Mouse (Mus musculus) limb, embryonic 15.5 days (tissue): ENCODE results near the gene C2cd5. TPM values are rescaled to one million over a fixed set of nuclear protein-coding genes. Genes with fewer than 3 reads are reported as not detected.

Source experiments
- ATAC-seq: fragments of 200-750 bp; cut with Nextera tagmentation; 2 replicates; pipeline ENCODE4 v1.8.0; 2017; ENCODE audit warnings: low read depth, moderate TSS enrichment; ENCODE audit not compliant: insufficient number of reproducible peaks, low FRiP score, low TSS enrichment
- H3K27ac ChIP-seq: fragments of 300-500 bp; sonication (generic); 2 replicates; pipeline ENCODE4 v1.5.1; 2015; ENCODE audit warnings: moderate library complexity, mild to moderate bottlenecking, inconsistent platforms
- H3K27me3 ChIP-seq: fragments of 300-500 bp; sonication (generic); 2 replicates; pipeline ENCODE4 v1.6.1; 2015; ENCODE audit warnings: inconsistent platforms
- H3K36me3 ChIP-seq: fragments of 300-500 bp; sonication (generic); 2 replicates; pipeline ENCODE4 v1.6.1; 2015; ENCODE audit warnings: inconsistent platforms
- H3K4me1 ChIP-seq: fragments of 300-500 bp; sonication (generic); 2 replicates; pipeline ENCODE4 v1.6.1; 2015; ENCODE audit warnings: inconsistent platforms
- H3K4me2 ChIP-seq: fragments of 300-500 bp; sonication (generic); 2 replicates; pipeline ENCODE4 v1.6.1; 2015; ENCODE audit warnings: mild to moderate bottlenecking, inconsistent platforms
- H3K4me3 ChIP-seq: fragments of 300-500 bp; sonication (generic); 2 replicates; pipeline ENCODE4 v1.5.1; 2015; ENCODE audit warnings: mild to moderate bottlenecking, inconsistent platforms
- H3K9ac ChIP-seq: fragments of 300-500 bp; sonication (generic); 2 replicates; pipeline ENCODE4 v1.6.1; 2015; ENCODE audit warnings: inconsistent platforms
- H3K9me3 ChIP-seq: fragments of 300-500 bp; sonication (generic); 2 replicates; pipeline ENCODE4 v1.6.1; 2016; ENCODE audit warnings: inconsistent platforms
- WGBS: fragments of 180-500 bp; shearing (Covaris S2); methylation state at CpG from one replicate; pipeline ENCODE4 v1.1.7; 2015; 5-methylcytosine and 5-hydroxymethylcytosine counted together
- polyA plus RNA-seq: library from polyadenylated mRNA; unstranded; fragments of >200 nt; fragmentation: Nextera tagmentation; extraction: Ambion mirVana; gene quantifications from 2 replicates; pipeline ENCODE4 v1.2.1, GENCODE M21; 2015

Gene C2cd5
- polyA plus RNA-seq, 1 experiment from 2014 or later: 23.7 TPM

DNA sequence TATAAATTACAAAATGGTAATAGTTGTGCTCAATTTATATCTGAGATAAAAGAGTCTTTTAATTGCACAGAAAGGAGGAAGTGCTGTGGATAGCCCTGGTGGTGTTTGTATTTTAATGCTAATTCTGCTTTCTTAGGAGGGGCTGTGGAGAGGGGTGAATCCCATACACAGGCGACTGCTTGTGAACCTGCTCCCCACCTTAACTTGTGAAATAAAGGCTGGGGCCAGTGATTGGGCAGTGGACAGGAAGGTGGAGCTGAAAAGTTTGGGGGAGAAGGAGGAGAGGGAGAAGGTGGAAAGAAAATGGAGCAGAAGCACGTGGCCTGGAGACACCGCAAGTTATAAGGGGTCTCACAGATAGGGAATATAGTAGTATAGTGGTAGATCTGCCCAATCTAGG, 103.1 kb downstream of the C2cd5 start:
- Histone ChIP-seq H3K4me2 (no peak overlapping the region), H3K36me3 (no peaks in the 10 kb centered on the region), H3K27me3 (no peaks in the 10 kb centered on the region), H3K9me3 (no peaks in the 10 kb centered on the region), H3K4me3 (no peak overlapping the region), H3K9ac (no peak overlapping the region), H3K27ac (no peak overlapping the region), H3K4me1 (peaks cover 6% of the 10 kb centered on the region)
- WGBS: 82% methylated on average over 3 of the region's 3 CpGs
- ATAC-seq: no peak

DNA sequence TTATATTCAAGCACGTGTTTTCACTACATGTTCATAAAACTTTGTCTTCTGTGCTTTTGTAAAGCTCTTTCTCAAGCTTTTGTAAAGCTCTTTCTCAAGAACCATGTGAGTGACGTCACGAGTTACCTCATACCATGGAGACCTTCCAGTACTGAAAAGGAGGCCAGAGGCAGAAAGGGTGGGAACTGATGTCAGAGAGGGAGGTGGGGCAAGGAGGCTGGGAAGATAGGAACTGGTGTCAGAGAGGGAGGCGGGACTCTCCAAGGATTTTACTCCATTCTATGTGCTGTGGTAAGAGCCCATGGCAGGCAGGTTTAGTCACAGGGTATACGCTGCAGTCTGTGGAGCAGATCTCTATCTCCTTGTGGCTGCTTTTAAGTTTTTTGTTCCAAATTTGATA, 104.4 kb downstream of the C2cd5 start:
- ATAC-seq: no peak
- no peak overlapping the region for H3K4me2 ChIP-seq
- H3K4me3 ChIP-seq: no peak overlapping the region
- no peaks in the 10 kb centered on the region for H3K27me3 ChIP-seq
- H3K36me3 ChIP-seq: no peaks in the 10 kb centered on the region
- H3K27ac ChIP-seq: no peak overlapping the region
- H3K9ac ChIP-seq: no peak overlapping the region
- 55% methylated on average over 5 of the region's 5 CpGs for WGBS
- H3K4me1 ChIP-seq: peaks cover 6% of the 10 kb centered on the region
- no peaks in the 10 kb centered on the region for H3K9me3 ChIP-seq

DNA sequence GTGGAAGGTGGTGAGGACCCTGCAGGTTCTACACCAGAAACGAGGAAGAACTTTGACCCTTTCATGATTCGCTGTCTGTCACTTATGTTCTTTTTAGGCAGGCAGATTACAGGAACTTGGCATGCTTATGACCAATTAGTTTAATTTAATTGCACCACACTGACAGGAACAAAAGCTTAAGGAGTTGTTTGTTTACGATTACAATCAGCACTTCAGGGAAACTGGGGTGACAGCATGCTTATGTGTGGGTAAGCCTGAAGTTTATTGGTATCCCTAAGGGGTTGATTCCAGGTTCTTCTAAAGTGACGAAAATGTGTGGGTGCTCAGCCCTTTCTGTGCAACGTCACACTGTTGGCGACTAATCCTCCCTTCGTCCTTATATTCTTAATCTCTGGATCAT, 105.1 kb downstream of the C2cd5 start:
- Histone ChIP-seq H3K27me3 (no peaks in the 10 kb centered on the region), H3K27ac (no peak overlapping the region), H3K36me3 (no peaks in the 10 kb centered on the region), H3K4me3 (no peak overlapping the region), H3K4me2 (no peak overlapping the region), H3K9ac (no peak overlapping the region), H3K9me3 (no peaks in the 10 kb centered on the region), H3K4me1 (peaks cover 6% of the 10 kb centered on the region)
- ATAC-seq: no peak
- 27% methylated on average over 7 of the region's 7 CpGs for WGBS

DNA sequence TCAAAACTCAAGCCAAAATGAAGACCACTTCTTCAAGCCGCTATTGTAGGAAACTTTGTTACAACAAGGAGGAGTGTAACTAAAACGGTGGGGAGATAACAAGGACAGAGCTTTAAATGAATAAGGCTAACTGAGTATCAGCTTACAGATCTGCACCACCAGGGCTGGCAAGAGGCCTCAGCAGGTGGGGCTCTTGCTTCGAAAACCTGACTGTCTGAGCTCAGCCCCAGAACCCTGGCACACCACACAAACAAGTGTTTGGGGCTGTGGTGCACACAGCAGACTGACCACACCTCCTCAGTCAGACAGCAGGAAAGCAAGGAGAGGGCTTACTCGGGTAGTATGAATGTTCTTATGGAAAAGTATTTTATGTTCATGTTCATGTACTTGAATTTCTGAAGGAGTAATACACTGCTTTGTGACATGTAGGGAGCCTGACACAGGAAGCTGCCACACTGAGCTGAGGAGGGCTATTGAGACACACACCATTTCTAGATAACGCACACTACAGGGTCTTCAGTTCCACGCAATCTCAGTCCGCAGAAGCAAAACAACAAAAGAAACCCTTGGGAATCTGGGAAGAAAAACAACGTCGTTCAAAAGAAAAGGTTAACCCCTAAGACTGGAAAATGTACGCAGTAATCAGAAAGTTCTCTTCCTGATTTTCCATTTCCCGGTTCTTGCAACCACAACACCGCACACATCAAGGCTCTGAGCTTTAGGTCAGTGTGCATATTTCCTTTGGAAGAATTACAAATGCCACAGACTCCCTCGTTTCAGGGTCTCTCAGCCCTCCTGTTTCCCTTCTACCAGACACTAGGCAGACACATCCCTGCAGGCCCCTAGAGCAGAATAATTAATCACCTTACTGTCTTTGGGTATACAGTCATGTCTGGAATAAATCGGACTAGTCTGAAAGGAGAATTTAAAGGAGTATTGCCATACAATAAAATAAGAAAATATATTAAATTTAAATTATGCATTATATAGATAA, 105.9 kb downstream of the C2cd5 start:
- no peaks in the 10 kb centered on the region for H3K9me3 ChIP-seq
- H3K36me3 ChIP-seq: no peaks in the 10 kb centered on the region
- H3K27ac ChIP-seq: no peak overlapping the region
- ATAC-seq: no peak
- H3K9ac ChIP-seq: no peak overlapping the region
- no peaks in the 10 kb centered on the region for H3K27me3 ChIP-seq
- 27% methylated on average over 14 of the region's 14 CpGs for WGBS
- peaks cover 6% of the 10 kb centered on the region for H3K4me1 ChIP-seq
- no peak overlapping the region for H3K4me3 ChIP-seq
- no peak overlapping the region for H3K4me2 ChIP-seq

DNA sequence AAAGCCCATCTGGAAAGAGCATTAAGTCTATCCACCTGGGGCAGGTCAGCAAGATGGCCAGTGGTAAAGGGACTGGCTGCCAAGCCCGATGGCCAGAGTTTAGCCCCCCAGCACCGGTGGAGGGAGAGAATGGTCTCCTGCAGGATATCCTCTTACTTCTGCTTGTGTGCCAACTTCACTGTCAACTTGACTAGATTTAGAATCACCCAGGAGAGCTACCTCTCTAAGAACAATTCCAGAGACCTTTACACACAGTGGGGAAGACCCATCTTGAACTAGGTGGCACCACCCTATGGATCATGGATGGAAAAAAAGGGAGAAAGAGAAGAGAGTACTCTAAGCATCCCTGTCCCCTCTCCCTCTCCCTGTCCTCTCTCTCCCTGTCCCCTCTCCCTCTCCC, 107.0 kb downstream of the C2cd5 start:
- Histone ChIP-seq H3K4me1 (peaks cover 6% of the 10 kb centered on the region), H3K27me3 (no peaks in the 10 kb centered on the region), H3K27ac (no peak overlapping the region), H3K9me3 (no peaks in the 10 kb centered on the region), H3K9ac (no peak overlapping the region), H3K4me2 (no peak overlapping the region), H3K4me3 (no peak overlapping the region), H3K36me3 (no peaks in the 10 kb centered on the region)
- no peak for ATAC-seq
- WGBS: 72% methylated on average over 2 of the region's 2 CpGs

DNA sequence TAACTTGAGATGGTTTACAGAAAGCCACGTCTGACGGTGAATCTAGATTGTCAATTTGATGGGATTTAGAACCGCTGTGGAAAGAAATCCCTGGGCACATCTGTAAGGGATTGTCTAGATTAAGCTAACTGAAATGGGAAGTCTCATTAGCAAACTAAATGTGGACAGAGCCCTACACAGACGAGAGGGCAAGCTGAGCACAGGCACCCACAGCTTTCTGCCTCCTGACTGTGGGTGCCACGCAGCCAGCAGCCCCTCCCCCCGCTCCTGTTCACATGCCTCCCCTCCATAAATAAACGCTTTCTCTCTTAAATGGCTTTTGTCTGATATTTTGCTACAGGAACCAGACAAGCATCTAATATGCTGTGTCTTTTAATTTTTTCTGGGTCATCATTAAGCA, 107.8 kb downstream of the C2cd5 start:
- Histone ChIP-seq H3K4me2 (no peak overlapping the region), H3K9ac (no peak overlapping the region), H3K4me1 (peaks cover 6% of the 10 kb centered on the region), H3K36me3 (no peaks in the 10 kb centered on the region), H3K27me3 (no peaks in the 10 kb centered on the region), H3K4me3 (no peak overlapping the region), H3K27ac (no peak overlapping the region), H3K9me3 (no peaks in the 10 kb centered on the region)
- 47% methylated on average over 7 of the region's 7 CpGs for WGBS
- ATAC-seq: no peak

DNA sequence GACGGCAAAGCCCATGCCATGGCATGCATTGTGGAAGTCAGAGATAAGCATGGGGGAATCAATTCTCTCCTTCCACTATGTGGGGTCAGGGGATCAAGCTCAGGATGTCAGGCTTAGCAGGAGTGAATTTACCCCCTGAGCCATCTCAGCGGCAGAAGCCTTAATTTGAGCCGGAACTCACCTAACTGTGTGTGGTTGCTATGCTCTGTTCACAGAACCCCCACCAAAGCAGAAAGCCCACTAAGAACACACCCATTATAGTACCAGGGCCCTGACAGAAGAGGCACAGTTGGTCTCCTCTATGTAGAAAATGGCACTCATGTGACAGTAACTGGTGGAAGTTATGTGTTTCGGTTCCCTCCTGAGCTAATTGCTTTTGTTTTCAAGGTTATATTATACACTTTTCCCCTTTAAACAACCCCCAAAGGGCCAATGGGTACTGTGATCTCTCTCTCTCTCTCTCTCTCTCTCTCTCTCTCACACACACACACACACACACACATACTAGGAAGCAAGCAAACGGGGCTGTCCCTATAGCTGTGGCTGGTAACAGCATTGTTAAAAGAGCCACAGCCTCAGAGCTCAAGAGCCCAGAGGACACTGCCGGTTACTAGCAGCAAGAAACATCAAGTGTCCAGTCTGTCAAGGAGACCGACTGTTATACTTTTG, 108.4 kb downstream of the C2cd5 start:
- Histone ChIP-seq H3K27me3 (no peaks in the 10 kb centered on the region), H3K4me1 (peaks cover 6% of the 10 kb centered on the region), H3K4me3 (no peak overlapping the region), H3K9ac (no peak overlapping the region), H3K27ac (no peak overlapping the region), H3K9me3 (no peaks in the 10 kb centered on the region), H3K36me3 (no peaks in the 10 kb centered on the region), H3K4me2 (no peak overlapping the region)
- ATAC-seq: no peak
- 39% methylated on average over 7 of the region's 7 CpGs for WGBS

DNA sequence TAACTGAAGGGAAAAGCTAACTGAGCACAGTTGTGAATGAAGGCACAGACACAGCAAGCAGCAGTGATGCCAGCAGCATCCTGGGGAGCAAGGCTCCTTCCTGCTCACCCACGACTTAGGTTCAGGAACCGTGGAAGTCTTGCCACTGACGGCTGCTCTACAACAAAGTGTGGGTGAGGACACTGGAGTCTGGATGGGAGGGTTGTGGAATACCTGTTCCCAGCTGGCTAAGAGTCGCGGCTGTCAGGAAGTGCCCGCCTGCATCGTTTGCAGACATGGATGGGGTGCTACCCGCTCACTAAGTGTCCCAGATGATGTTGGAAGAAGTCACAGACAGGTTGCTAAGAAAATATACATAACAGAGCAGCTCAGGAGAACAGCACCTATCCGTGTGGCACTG, 109.4 kb downstream of the C2cd5 start:
- 78% methylated on average over 9 of the region's 9 CpGs for WGBS
- Histone ChIP-seq H3K36me3 (no peaks in the 10 kb centered on the region), H3K4me2 (no peak overlapping the region), H3K9me3 (no peaks in the 10 kb centered on the region), H3K4me1 (peaks cover 6% of the 10 kb centered on the region), H3K27me3 (no peaks in the 10 kb centered on the region), H3K9ac (no peak overlapping the region), H3K4me3 (no peak overlapping the region), H3K27ac (no peak overlapping the region)
- ATAC-seq: no peak

DNA sequence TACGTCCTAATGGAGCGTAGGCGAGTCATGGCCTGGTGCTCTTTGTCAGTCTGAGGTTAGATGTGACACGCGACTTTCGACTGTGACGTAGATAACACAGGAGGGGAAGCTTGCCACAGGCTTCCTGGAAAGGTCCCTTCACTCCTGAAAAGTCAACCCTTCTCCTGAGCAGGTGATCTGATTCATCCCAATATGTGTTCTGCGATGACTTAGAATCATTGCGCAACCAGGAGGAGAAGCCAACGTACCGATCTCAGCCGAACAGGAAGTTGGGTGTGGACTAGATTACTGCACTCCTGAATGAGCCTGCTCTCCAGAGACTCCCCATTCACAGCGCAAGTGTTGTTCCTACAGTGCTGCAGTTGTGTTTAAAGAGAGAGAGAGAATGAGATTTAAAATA, 110.4 kb downstream of the C2cd5 start:
- Histone ChIP-seq H3K4me1 (peaks cover 6% of the 10 kb centered on the region), H3K27ac (no peak overlapping the region), H3K4me2 (no peak overlapping the region), H3K36me3 (no peaks in the 10 kb centered on the region), H3K27me3 (no peaks in the 10 kb centered on the region), H3K9ac (no peak overlapping the region), H3K4me3 (no peak overlapping the region), H3K9me3 (no peaks in the 10 kb centered on the region)
- WGBS: 85% methylated on average over 13 of the region's 13 CpGs
- no peak for ATAC-seq

DNA sequence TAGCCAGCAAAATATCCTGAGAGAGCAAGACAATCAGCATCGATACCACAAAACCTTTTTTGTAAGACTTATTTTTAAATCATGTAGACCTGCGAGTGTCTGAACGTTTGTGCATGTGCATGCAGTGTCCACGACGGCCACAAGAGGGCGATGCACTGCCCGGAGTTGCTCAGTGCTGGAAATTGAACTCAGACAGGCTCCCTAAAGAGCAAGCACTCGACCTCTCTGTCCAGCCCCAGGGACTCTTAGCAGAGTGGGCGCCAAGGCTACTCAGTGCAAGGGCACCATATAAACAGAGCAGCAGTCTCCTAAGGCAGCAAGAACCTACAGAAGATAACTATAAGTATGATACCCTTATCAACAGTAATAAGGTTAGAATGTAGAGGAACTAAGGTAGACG, 111.2 kb downstream of the C2cd5 start:
- Histone ChIP-seq H3K4me1 (peaks cover 2% of the 10 kb centered on the region), H3K4me3 (no peak overlapping the region), H3K9ac (no peak overlapping the region), H3K27ac (no peak overlapping the region), H3K9me3 (no peaks in the 10 kb centered on the region), H3K4me2 (no peak overlapping the region), H3K36me3 (no peaks in the 10 kb centered on the region), H3K27me3 (no peaks in the 10 kb centered on the region)
- ATAC-seq: no peak
- WGBS: 23% methylated on average over 10 of the region's 10 CpGs

DNA sequence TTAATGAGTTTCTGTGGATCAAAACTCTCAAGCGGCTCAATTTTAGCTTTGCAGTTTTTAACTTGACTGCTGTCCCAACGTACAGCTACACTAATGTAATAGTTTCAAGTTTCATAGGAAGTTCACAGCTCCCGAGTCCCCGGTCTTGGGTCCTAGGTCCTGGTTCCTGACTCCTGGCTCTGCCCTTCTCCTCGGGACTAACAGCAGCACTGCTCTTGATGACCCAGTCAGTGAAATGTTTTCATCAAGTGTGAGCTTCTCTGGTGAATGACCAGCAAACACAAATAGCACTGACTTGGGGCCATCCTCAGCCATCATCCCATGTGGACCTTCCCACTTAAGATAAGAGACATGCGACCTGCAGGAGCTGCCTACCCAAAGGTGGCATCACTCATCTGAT, 111.7 kb downstream of the C2cd5 start:
- Histone ChIP-seq H3K9ac (no peak overlapping the region), H3K4me2 (no peak overlapping the region), H3K9me3 (no peaks in the 10 kb centered on the region), H3K27ac (no peak overlapping the region), H3K4me3 (no peak overlapping the region), H3K4me1 (no peaks in the 10 kb centered on the region), H3K27me3 (no peaks in the 10 kb centered on the region), H3K36me3 (no peaks in the 10 kb centered on the region)
- WGBS: 60% methylated on average over 6 of the region's 6 CpGs
- ATAC-seq: no peak

DNA sequence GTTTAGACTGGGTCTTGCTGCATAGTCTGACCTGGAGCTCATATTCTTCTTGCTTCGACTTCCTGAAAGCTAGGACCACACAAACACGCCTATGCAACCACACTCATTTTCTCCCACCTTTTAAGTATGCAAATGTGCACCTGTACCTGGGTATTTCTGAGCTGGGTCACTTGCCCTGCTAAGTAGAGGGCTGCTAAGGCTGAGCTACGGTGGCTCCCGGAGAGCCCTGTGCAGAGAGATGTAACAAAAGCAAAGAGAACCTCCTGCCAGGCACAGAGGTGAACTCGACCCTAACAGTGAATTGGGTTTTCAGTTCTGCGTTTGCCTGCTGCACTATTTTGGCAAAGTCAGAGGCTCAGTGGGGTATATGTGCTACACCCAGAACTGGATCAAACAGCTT, 112.3 kb downstream of the C2cd5 start:
- H3K4me1 ChIP-seq: no peaks in the 10 kb centered on the region
- H3K27ac ChIP-seq: no peak overlapping the region
- no peaks in the 10 kb centered on the region for H3K36me3 ChIP-seq
- WGBS: 80% methylated on average over 6 of the region's 6 CpGs
- H3K9ac ChIP-seq: no peak overlapping the region
- no peak overlapping the region for H3K4me3 ChIP-seq
- no peaks in the 10 kb centered on the region for H3K9me3 ChIP-seq
- H3K4me2 ChIP-seq: no peak overlapping the region
- no peaks in the 10 kb centered on the region for H3K27me3 ChIP-seq
- no peak for ATAC-seq
